Mouse (Mus musculus) heart, adult 8-10 months (tissue): ENCODE measurements at regions not wholly inside any gene's neighbourhood (a gene's known extent, or its start where the extent isn't known, plus 50 kb on each side); places are given as distances from the start of the nearest gene placed in this dataset.
A peak's percentile ranks its signal among the peaks of the same experiment; 100 is the strongest.

Experiments used
- DNase-seq: peaks from one replicate; pipeline ENCODE4 v3.0.0; 2022; ENCODE audit warnings: low spot score

DNA sequence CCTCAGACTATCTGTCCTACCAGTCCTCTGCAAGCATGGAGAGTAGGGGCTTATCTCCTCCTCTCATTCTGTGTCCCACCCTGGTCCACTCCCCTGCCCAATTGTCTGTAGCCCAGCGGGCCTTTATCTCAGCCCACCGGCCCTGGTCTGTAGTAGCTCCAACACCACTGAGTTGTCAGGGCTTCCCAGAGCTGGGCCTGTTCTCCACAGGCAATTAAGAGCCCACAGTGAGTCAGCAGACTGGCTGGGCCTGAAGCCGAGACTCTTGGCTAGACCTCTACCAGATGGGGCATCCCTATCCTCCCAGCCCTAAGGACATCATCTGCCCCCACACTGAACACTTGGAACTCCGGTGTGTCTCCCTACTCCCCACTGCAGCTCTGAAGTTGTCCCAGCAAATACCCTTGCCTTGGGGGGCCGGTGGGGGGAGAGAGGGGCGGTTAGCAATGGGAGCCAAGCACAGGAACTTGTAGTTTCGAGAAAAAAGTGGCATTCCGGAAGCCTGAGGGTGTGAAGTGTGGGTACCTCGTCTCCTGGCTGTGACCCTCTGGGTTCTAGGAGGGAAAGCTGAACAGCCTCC is 64.7 kb upstream of the Dlg1 start:
- DNase-seq, result no peak

GRCm38 (mm10) chr16:31598989-31599421 is 64.2 kb upstream of the Dlg1 start:
- no peak for DNase-seq

DNA sequence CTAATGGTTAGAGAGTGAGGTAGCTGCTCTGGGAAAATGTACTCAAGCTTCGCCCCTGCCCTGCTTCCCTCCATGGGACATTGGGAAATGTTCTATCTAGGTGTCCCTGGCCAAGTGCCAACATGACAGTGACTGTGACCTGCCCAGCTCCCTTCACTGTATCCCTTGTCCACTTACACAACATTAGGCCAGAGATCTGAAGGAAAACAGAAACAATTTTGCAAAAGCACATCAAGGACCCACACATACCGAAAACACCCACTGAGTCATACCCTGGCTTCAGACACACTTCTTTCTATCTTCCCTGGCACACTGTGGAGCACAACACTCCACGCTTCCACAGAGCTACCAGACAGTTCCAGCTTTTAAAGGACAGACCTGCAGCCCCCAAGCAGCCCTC is 62.0 kb upstream of the Dlg1 start:
- DNase-seq, result no peak

DNA sequence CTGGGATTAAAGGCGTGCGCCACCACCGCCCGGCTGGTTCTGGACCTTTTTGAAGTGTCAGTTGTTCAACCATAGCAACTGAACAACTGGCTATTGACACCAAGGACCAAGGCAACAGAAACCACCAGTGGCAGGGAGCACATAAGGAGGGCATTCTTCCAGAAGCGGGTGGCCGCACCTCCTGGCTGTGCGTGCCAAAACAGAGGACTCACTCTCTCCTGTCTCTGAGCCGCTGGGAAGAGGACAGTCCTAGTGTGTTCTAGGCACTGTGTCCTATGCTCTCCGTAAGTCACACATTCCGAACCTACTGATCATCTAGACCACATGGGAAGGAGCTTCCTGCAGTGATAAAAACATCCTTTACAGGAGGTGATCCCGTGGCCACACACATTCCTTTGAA is 60.1 kb upstream of the Dlg1 start:
- DNase-seq, result no peak

DNA sequence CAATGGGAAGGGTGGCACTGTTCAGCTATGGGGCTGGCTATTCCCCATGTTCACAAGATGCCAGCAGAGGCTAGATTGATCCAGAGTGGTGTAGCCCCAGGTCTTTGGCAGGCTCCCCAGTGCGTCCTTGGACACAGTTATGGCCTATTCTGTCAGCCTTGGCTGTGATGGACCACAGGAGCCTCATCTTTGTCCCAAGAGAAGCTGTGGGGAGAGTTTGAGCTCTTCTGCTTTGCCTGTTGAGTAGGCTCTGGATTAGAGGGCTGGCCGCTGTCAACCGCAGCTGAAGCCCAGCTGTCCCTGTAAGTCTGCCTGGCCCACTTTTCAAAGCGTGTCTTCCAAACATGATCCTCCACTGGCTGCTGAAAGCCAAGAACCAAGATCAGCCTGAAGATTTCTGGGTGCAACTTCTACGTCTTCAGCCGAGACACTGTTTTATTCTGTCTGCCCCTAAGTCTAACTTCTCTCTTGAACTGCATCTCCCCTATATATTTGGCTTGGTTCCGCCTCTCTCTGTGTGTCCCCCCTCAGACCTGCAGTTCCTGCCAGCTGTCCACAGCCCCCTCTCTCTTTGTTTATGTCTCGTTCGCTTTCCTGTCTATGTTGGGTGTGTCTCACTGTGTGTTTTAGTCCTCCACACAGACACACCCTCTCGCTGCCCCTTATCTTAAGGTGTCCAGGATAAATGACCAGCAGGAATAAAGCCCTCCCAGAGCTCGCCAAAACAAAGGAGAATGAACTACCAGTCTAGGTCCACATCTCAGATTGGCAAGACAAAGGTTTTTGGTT is 56.7 kb upstream of the Dlg1 start:
- DNase-seq, result peak; percentile 61

DNA sequence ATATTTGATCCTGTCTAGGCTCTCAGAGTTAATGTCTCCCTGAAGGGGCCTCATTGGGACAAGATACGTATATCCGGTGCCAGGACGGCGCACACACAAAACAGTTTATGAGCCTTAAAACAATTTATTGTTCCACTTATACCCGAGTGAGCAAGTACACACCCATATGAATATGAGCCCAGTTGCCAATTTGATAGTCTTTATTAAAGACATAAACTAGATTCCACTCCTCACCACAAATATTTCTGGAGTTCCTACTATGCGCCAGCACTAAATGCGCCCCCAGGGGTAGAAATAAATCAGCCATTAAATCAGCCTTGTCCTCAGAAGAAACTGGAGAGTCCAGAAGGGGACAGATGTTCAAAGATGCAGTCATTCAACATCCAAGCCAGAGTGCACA is 54.3 kb upstream of the Dlg1 start:
- DNase-seq, result no peak

- DNase-seq, result no peak
Observed at GRCm38 (mm10) chr16:31609394-31610172, 53.7 kb upstream of the Dlg1 start.
